Mouse (Mus musculus): ENCODE data around the gene Gm44965.

DNA sequence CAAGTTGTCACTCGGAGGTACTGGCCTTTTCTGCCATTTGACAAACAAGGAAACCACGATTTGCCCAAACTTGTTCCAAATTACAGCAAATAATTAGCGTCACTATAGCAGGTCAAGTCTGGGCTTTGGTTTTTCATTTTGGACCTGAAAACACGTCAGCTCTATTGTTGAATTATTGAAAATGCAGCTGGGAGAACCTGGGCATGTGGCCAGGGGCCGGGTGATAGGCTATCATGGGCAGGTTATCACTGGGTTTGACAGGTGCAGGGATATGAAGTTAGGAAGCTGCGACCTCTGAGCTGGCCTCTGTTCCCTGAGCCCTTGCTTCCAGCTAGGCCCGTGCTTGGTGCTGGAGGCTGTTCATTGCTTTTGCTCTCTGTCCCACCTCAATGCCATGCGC lies 37.1 kb downstream of the Gm44965 start:
- TF ChIP-seq MAX (IDR thresholded peaks at IDR 0.05; ENCODE audit: low read depth), result no peak
- TF ChIP-seq POLR2A (IDR thresholded peaks at IDR 0.05; ENCODE audit: insufficient read length, low read depth), result no peak
- no peak for TF ChIP-seq USF1 (IDR thresholded peaks at IDR 0.05; ENCODE audit: low read depth)
- TF ChIP-seq CEBPB (IDR thresholded peaks at IDR 0.05; ENCODE audit: insufficient read depth, poor library complexity, severe bottlenecking), result no peak
- no peak for TF ChIP-seq POLR2AphosphoS2 (IDR thresholded peaks at IDR 0.05; ENCODE audit: insufficient read length, low read depth)
- TF ChIP-seq TCF12 (IDR thresholded peaks at IDR 0.05; ENCODE audit: insufficient read depth, poor library complexity, severe bottlenecking), result no peak
- TF ChIP-seq MYOD1 (IDR thresholded peaks at IDR 0.05; ENCODE audit: control insufficient read depth in 1 of 3, insufficient read length in 2 of 3, low read depth in 2 of 3), result no peak
- TF ChIP-seq REST (IDR thresholded peaks at IDR 0.05; ENCODE audit: insufficient read depth, insufficient read length), result no peak
- no peak for TF ChIP-seq E2F4 (IDR thresholded peaks at IDR 0.05; ENCODE audit: insufficient read depth)
- TF ChIP-seq SRF (IDR thresholded peaks at IDR 0.05; ENCODE audit: control insufficient read depth, insufficient read length, low read depth), result no peak

Data from myocyte (in vitro differentiated cells).